Mouse (Mus musculus) c-Kit-negative CD71-positive TER-119-positive erythroid progenitor cells, embryonic 14.5 days (primary cell): ENCODE data around the gene Rac1.
A peak's percentile ranks its signal among the peaks of the same experiment; 100 is the strongest.
"Not testable (repeated sequence)": the region's sequence is repeated elsewhere in the genome, so short reads cannot be mapped to it uniquely, and the experiment has no call there.

Experiments used
- DNase-seq: peaks from one replicate; pipeline ENCODE4 v3.0.0-alpha.2; 2013; ENCODE audit warnings: low read depth, low spot score

Rac1 gene

GRCm38 (mm10) chr5:143527486-143528307, at the start of gene Rac1:
Rac1 (minus strand) TSS chr5:143528036.
- peak; percentile 88 for DNase-seq

GRCm38 (mm10) chr5:143574261-143575178, 46.7 kb upstream of the Rac1 start:
- DNase-seq, result no peak

GRCm38 (mm10) chr5:143573067-143573466, 45.2 kb upstream of the Rac1 start:
- DNase-seq, result no peak

- no peak for DNase-seq
Measured at GRCm38 (mm10) chr5:143572195-143572594, 44.4 kb upstream of the Rac1 start.

GRCm38 (mm10) chr5:143567860-143568259, 40.0 kb upstream of the Rac1 start:
- peak; percentile 87 for DNase-seq

- peak; percentile 81 for DNase-seq
Measured at GRCm38 (mm10) chr5:143567258-143567670, 39.4 kb upstream of the Rac1 start.

- not testable (repeated sequence) for DNase-seq
Measured at GRCm38 (mm10) chr5:143566804-143567203, 39.0 kb upstream of the Rac1 start.

- DNase-seq, result peak; percentile 88
Measured at GRCm38 (mm10) chr5:143561544-143562185, 33.8 kb upstream of the Rac1 start.

- no peak for DNase-seq
Measured at GRCm38 (mm10) chr5:143561009-143561408, 33.2 kb upstream of the Rac1 start.

GRCm38 (mm10) chr5:143558731-143559130, 30.9 kb upstream of the Rac1 start:
- DNase-seq, result no peak

GRCm38 (mm10) chr5:143555233-143555632, 27.4 kb upstream of the Rac1 start:
- DNase-seq, result no peak

GRCm38 (mm10) chr5:143552911-143553310, 25.1 kb upstream of the Rac1 start:
- DNase-seq, result no peak

- not testable (repeated sequence) for DNase-seq
Measured at GRCm38 (mm10) chr5:143548922-143549321, 21.1 kb upstream of the Rac1 start.

GRCm38 (mm10) chr5:143548401-143548846, 20.6 kb upstream of the Rac1 start:
- peak; percentile 94 for DNase-seq

- DNase-seq, result no peak
Measured at GRCm38 (mm10) chr5:143547866-143548265, 20.0 kb upstream of the Rac1 start.

- peak; percentile 77 for DNase-seq
Measured at GRCm38 (mm10) chr5:143547384-143547783, 19.5 kb upstream of the Rac1 start.

GRCm38 (mm10) chr5:143539111-143539510, 11.3 kb upstream of the Rac1 start:
- DNase-seq, result no peak

- DNase-seq, result no peak
Measured at GRCm38 (mm10) chr5:143537022-143537421, 9.2 kb upstream of the Rac1 start.

GRCm38 (mm10) chr5:143534922-143535321, 7.1 kb upstream of the Rac1 start:
- DNase-seq, result no peak

- no peak for DNase-seq
Measured at GRCm38 (mm10) chr5:143530715-143531114, 2.9 kb upstream of the Rac1 start.

GRCm38 (mm10) chr5:143528308-143528683, 460 bp upstream of the Rac1 start:
- no peak for DNase-seq
